Mouse (Mus musculus) layer of hippocampus, postnatal 10 days (tissue): ENCODE data around the gene Rasal3. TPM values are rescaled to one million over a fixed set of nuclear protein-coding genes. Genes with fewer than 3 reads are reported as not detected.

Experiments used
- DNase-seq, 2 experiments: peaks; one replicate each; pipeline ENCODE4 v3.0.0; 2021; ENCODE audit warnings: low spot score in 2 of 2
- long read RNA-seq: library from polyadenylated mRNA; stranded (forward); transcript quantifications from one replicate; pipeline ENCODE4 v2.0.0, GENCODE M21; 2023
- total RNA-seq, 2 experiments: library from RNA; stranded (reverse); gene quantifications; 2 replicates each; pipeline ENCODE4 v1.2.3; 2021

Rasal3 gene
- 1 to 10 TPM; 3.2 to 3.6 TPM for total RNA-seq
- long read RNA-seq, partial matches to known transcripts: 0 of 3 reads
- long read RNA-seq, other reads (novel, unspliced or antisense): 1 of 3 reads

- DNase-seq: no peak
Observed at GRCm38 (mm10) chr17:32403417-32403816, at the start of gene Rasal3. Gene Rasal3 (minus strand): TSS chr17:32403583.

- no peak for DNase-seq
Observed at GRCm38 (mm10) chr17:32452482-32452881, 49.1 kb upstream of the Rasal3 start, which contains the start of gene Cyp4f39. Gene Cyp4f39 (plus strand): TSS chr17:32452723.

GRCm38 (mm10) chr17:32450844-32451537 lies 47.6 kb upstream of the Rasal3 start:
- DNase-seq: no peak

GRCm38 (mm10) chr17:32449042-32449441 lies 45.7 kb upstream of the Rasal3 start:
- no peak for DNase-seq

GRCm38 (mm10) chr17:32447195-32447594 lies 43.8 kb upstream of the Rasal3 start:
- DNase-seq: no peak

GRCm38 (mm10) chr17:32445016-32445415 lies 41.6 kb upstream of the Rasal3 start:
- peak in 1 of 2 experiments; percentile 11 for DNase-seq

- no peak for DNase-seq
Observed at GRCm38 (mm10) chr17:32443245-32443644, 39.9 kb upstream of the Rasal3 start.

GRCm38 (mm10) chr17:32437106-32437505 lies 33.7 kb upstream of the Rasal3 start:
- DNase-seq: no peak

GRCm38 (mm10) chr17:32435151-32435550 lies 31.8 kb upstream of the Rasal3 start:
- no peak for DNase-seq

GRCm38 (mm10) chr17:32434324-32434723 lies 30.9 kb upstream of the Rasal3 start:
- DNase-seq: no peak

GRCm38 (mm10) chr17:32431972-32432371 lies 28.6 kb upstream of the Rasal3 start:
- DNase-seq: no peak

- DNase-seq: no peak
Observed at GRCm38 (mm10) chr17:32426610-32427009, 23.2 kb upstream of the Rasal3 start.

GRCm38 (mm10) chr17:32424034-32424433 lies 20.7 kb upstream of the Rasal3 start, which contains the start of gene Pglyrp2:
Gene Pglyrp2 (minus strand): TSS chr17:32424167.
- DNase-seq: no peak

GRCm38 (mm10) chr17:32420781-32421180 lies 17.4 kb upstream of the Rasal3 start:
- DNase-seq: no peak

- no peak for DNase-seq
Observed at GRCm38 (mm10) chr17:32419989-32420388, 16.6 kb upstream of the Rasal3 start.

- DNase-seq: no peak
Observed at GRCm38 (mm10) chr17:32416771-32417170, 13.4 kb upstream of the Rasal3 start.

GRCm38 (mm10) chr17:32415417-32416020 lies 12.1 kb upstream of the Rasal3 start:
- no peak for DNase-seq

GRCm38 (mm10) chr17:32411898-32412297 lies 8.5 kb upstream of the Rasal3 start:
- no peak for DNase-seq

GRCm38 (mm10) chr17:32402779-32403157 lies 615 bp downstream of the Rasal3 start:
- DNase-seq: no peak

GRCm38 (mm10) chr17:32402011-32402778 lies 1.2 kb downstream of the Rasal3 start:
- no peak for DNase-seq

- DNase-seq: no peak
Observed at GRCm38 (mm10) chr17:32396266-32396665, 7.1 kb downstream of the Rasal3 start.

GRCm38 (mm10) chr17:32393944-32394343 lies 9.4 kb downstream of the Rasal3 start:
- DNase-seq: no peak
